Mouse (Mus musculus) cortical plate, adult 2 months (tissue): ENCODE results near the gene Mtfp1. TPM values are rescaled to one million over a fixed set of nuclear protein-coding genes. Genes with fewer than 3 reads are reported as not detected.

ENCODE experiments used
- H3K27ac ChIP-seq: fragments of 200-500 bp; 2 replicates; pipeline ENCODE4 v1.5.1; 2012; ENCODE audit warnings: low read length, control low read depth, inconsistent platforms; ENCODE audit not compliant: insufficient read depth
- H3K4me1 ChIP-seq: fragments of 200-500 bp; 2 replicates; pipeline ENCODE4 v1.6.1; 2011; ENCODE audit warnings: low read length; ENCODE audit not compliant: control insufficient read depth, insufficient read depth
- H3K4me3 ChIP-seq: fragments of 200-500 bp; 2 replicates; pipeline ENCODE4 v1.5.1; 2011; ENCODE audit warnings: mild to moderate bottlenecking, low read length, control low read depth; ENCODE audit not compliant: insufficient read depth
- CTCF ChIP-seq: fragments of 200-500 bp; IDR thresholded peaks from 2 replicates; pipeline ENCODE4 v1.5.1; 2011; ENCODE audit warnings: mild to moderate bottlenecking, control low read depth, low read length; ENCODE audit not compliant: insufficient read depth; ENCODE audit errors: extremely low read depth
- POLR2A ChIP-seq: fragments of 200-500 bp; IDR thresholded peaks from 2 replicates; pipeline ENCODE4 v1.6.1; 2011; ENCODE audit warnings: mild to moderate bottlenecking, low read length, control low read depth; ENCODE audit not compliant: insufficient read depth; ENCODE audit errors: extremely low read depth
- polyA plus RNA-seq: library from polyadenylated mRNA; depleted of rRNA; stranded (reverse); fragments of >200 nt; gene quantifications from 2 replicates; pipeline ENCODE4 v1.2.3, GENCODE M21; 2012; rRNA removed

The Mtfp1 gene
- polyA plus RNA-seq, 1 experiment: 82.5 TPM

DNA sequence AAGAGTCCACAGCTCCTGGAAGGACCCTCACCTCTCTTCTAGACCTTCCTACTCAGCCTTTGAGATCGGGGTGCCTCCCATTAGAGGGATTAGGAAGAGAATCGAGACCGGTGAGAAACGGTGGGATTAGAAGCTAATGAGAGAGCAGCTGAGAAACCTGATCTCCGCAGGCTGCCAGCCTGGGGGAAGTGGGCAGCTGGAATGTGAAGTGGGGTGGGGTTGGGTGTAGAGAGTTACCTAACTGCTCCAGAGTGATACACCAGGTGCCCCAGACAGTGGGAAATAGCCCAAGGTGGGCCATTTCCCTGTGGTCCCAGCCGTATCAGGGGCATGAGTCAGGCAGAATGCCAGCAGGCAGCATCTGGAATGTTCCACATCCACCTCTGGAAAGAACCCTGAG lies 32.3 kb downstream of the Mtfp1 start:
- no peak overlapping the region for H3K4me3 ChIP-seq
- TF ChIP-seq POLR2A (no peak), CTCF (no peak)
- H3K27ac ChIP-seq: no peak overlapping the region
- peaks cover 5% of the 10 kb centered on the region for H3K4me1 ChIP-seq

DNA sequence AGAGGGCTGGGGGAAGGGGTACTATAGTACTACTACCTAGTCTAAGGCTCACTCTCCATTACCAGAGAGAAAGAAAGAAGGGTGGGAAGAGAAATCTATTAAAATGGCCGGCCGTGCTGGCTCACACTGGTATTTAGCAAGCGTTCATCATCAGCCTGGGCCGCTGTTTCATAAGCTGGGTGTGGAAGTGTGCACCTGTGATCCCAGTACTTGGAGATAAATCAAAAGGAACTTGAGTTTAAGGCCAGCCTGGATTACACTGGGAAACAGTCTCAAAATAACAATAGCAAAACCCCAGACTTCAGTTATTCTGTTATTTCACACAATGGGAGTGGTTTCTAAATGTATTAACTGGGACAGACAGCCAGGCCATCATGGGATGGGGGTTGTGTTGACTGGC lies 32.7 kb downstream of the Mtfp1 start:
- Histone ChIP-seq H3K4me1 (peaks cover 5% of the 10 kb centered on the region), H3K4me3 (no peak overlapping the region), H3K27ac (no peak overlapping the region)
- no peak for TF ChIP-seq POLR2A
- no peak for TF ChIP-seq CTCF

GRCm38 (mm10) chr11:4060866-4061575 lies 34.2 kb downstream of the Mtfp1 start:
- no peak overlapping the region for H3K27ac ChIP-seq
- H3K4me1 ChIP-seq: peaks cover 5% of the 10 kb centered on the region
- TF ChIP-seq CTCF (no peak), POLR2A (peak; percentile 24; the same call in 1 of the 2 replicates)
- no peak overlapping the region for H3K4me3 ChIP-seq

DNA sequence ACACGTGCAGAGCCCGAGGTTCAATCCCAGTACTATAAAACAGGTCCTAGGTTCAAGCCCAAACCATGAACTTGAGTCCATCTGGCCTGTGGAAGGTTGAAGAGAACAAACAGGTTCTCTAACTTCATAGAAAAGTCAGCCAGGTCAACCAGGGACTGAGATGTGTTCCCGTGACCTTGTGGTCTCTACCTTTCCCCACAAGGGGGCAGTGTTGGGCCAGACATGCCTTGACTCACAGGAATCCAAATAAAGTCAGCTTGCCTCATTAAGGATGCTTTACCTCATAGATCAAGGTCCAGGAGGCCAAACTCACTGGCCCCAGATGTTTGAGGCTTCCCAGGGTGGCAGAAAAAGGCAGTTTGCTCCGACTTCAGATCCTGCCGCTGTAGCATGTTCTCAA lies 41.7 kb downstream of the Mtfp1 start:
- Histone ChIP-seq H3K4me3 (no peak overlapping the region), H3K4me1 (no peaks in the 10 kb centered on the region), H3K27ac (no peak overlapping the region)
- TF ChIP-seq POLR2A: no peak
- peak; percentile 97 for TF ChIP-seq CTCF

DNA sequence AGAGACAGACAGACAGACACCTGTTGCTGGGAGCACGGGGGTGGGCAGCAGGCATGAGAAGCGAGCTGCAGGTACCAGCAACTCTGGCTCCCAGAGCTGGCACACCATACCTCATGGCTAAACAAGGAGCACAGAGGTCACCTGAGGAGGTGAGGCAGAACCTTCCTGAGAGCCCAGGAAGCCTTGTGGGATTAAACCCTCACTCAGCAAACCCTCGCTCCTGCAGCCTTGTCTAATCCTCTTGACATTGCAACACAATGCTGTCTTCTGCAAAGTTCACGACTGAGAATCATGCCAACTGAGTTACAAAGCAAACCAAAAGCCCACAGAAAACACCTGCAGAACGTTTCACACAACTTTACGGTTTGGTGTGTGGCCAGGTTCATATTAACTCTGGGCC lies 46.8 kb downstream of the Mtfp1 start:
- H3K4me3 ChIP-seq: no peak overlapping the region
- no peak overlapping the region for H3K27ac ChIP-seq
- no peak for TF ChIP-seq CTCF
- no peak for TF ChIP-seq POLR2A
- no peaks in the 10 kb centered on the region for H3K4me1 ChIP-seq

DNA sequence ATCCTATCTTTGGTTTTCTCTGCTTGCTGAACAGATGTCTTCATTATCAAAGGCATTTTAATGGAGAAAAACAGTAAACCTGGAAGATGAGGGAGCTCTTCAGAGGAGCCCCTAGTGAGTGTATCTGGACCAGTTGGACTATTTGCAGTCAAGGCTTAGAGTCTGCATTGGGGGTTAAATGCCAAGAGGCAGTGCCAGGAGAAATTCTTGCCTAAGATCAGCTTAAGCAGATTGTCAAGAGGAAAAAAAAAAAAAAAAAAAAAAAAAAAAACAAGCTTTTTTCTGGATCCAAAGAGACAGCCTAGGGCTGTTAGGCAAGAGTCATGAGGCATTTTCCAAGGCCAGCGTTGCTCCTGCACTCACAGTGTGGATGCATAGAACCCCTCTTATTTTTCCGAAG lies 47.5 kb downstream of the Mtfp1 start:
- H3K27ac ChIP-seq: no peak overlapping the region
- no peaks in the 10 kb centered on the region for H3K4me1 ChIP-seq
- H3K4me3 ChIP-seq: no peak overlapping the region
- no peak for TF ChIP-seq POLR2A
- TF ChIP-seq CTCF: no peak

GRCm38 (mm10) chr11:4046526-4046925 lies 48.7 kb downstream of the Mtfp1 start:
- Histone ChIP-seq H3K4me3 (no peak overlapping the region), H3K27ac (no peak overlapping the region), H3K4me1 (no peaks in the 10 kb centered on the region)
- TF ChIP-seq CTCF (no peak), POLR2A (no peak)

GRCm38 (mm10) chr11:4043081-4043480 lies 52.2 kb downstream of the Mtfp1 start:
- no peak overlapping the region for H3K4me3 ChIP-seq
- no peak overlapping the region for H3K27ac ChIP-seq
- TF ChIP-seq POLR2A: no peak
- TF ChIP-seq CTCF: no peak
- no peaks in the 10 kb centered on the region for H3K4me1 ChIP-seq

Other genes starting within 250 kb of the Mtfp1 start
- 129 and 131 TPM in 2 replicates for gene Osbp2, start 231.5 kb downstream of the Mtfp1 start, polyA plus RNA-seq
- gene 4921536K21Rik, start 200.3 kb downstream of the Mtfp1 start, polyA plus RNA-seq: 0.25 and 0.29 TPM in 2 replicates
- gene Dusp18, start 200.2 kb downstream of the Mtfp1 start, polyA plus RNA-seq: 19.3 and 19.4 TPM in 2 replicates
- gene Slc35e4, start 180.8 kb downstream of the Mtfp1 start, polyA plus RNA-seq: 20.7 and 21.7 TPM in 2 replicates
- 32.0 and 33.7 TPM in 2 replicates for gene Tcn2, start 163.3 kb downstream of the Mtfp1 start, polyA plus RNA-seq
- gene Pes1, start 131.5 kb downstream of the Mtfp1 start, polyA plus RNA-seq: 34.4 and 34.6 TPM in 2 replicates
- gene 4930556J24Rik, start 118.7 kb downstream of the Mtfp1 start, polyA plus RNA-seq: 0.08 and 0.27 TPM in 2 replicates
- 32.0 and 36.4 TPM in 2 replicates for gene Gal3st1, start 111.8 kb downstream of the Mtfp1 start, polyA plus RNA-seq
- gene Sec14l4, start 64.0 kb downstream of the Mtfp1 start, polyA plus RNA-seq: 0.17 and 0.26 TPM in 2 replicates
- gene Sec14l3, start 30.6 kb downstream of the Mtfp1 start, polyA plus RNA-seq: 0.44 and 0.52 TPM in 2 replicates
- 40.1 and 42.9 TPM in 2 replicates for gene Sec14l2, start 28.0 kb upstream of the Mtfp1 start, polyA plus RNA-seq
- gene Rnf215, start 39.8 kb upstream of the Mtfp1 start, polyA plus RNA-seq: 34.9 and 36.5 TPM in 2 replicates
- 19.0 and 19.1 TPM in 2 replicates for gene Ccdc157, start 64.8 kb upstream of the Mtfp1 start, polyA plus RNA-seq
- 38.8 and 39.0 TPM in 2 replicates for gene Sf3a1, start 64.9 kb upstream of the Mtfp1 start, polyA plus RNA-seq
- gene Tbc1d10a, start 91.3 kb upstream of the Mtfp1 start, polyA plus RNA-seq: 46.7 and 49.6 TPM in 2 replicates
- 3.8 and 5.4 TPM in 2 replicates for gene Castor1, start 122.8 kb upstream of the Mtfp1 start, polyA plus RNA-seq
- 0.06 and 0.19 TPM in 2 replicates for gene Osm, start 141.0 kb upstream of the Mtfp1 start, polyA plus RNA-seq
- 0.64 and 0.90 TPM in 2 replicates for gene Lif, start 162.1 kb upstream of the Mtfp1 start, polyA plus RNA-seq